Mouse (Mus musculus): ENCODE data around the gene Ampd3. TPM values are rescaled to one million over a fixed set of nuclear protein-coding genes. Genes with fewer than 3 reads are reported as not detected.

The Ampd3 gene
- polyA plus RNA-seq, 1 experiment from 2014 or later: 0.95 TPM

Small RNAs within 50 kb of the gene (microRNA-seq; reads per million reads assigned to microRNA genes)
- not detected for gene Gm47282

Other genes with a start within 250 kb of the Ampd3 start
- 29.8 and 36.7 TPM in 2 replicates for gene Sbf2, start 153.3 kb upstream of the Ampd3 start, polyA plus RNA-seq (2016; fragmentation: Nextera tagmentation; extraction: Ambion mirVana)
- gene Adm, start 140.5 kb upstream of the Ampd3 start, polyA plus RNA-seq (2016; fragmentation: Nextera tagmentation; extraction: Ambion mirVana): 5.8 and 7.1 TPM in 2 replicates
- 22.2 and 23.2 TPM in 2 replicates for gene Rnf141, start 76.3 kb downstream of the Ampd3 start, polyA plus RNA-seq (2016; fragmentation: Nextera tagmentation; extraction: Ambion mirVana)
- gene Lyve1, start 95.0 kb downstream of the Ampd3 start, polyA plus RNA-seq (2016; fragmentation: Nextera tagmentation; extraction: Ambion mirVana): 0.73 and 2.2 TPM in 2 replicates
- 1.0 and 1.6 TPM in 2 replicates for gene Mrvi1, start 214.3 kb downstream of the Ampd3 start, polyA plus RNA-seq (2016; fragmentation: Nextera tagmentation; extraction: Ambion mirVana)

Data from midbrain, embryonic 10.5 days (tissue).